Mouse (Mus musculus) mammary gland, adult 2 months (tissue): ENCODE measurements around the gene Tdrd6. TPM values are rescaled to one million over a fixed set of nuclear protein-coding genes. Genes with fewer than 3 reads are reported as not detected.

Source experiments
- polyA plus RNA-seq: library from polyadenylated mRNA; depleted of rRNA; stranded (reverse); fragments of >200 nt; gene quantifications from 2 replicates; pipeline ENCODE4 v1.2.3, GENCODE M21; 2012; ENCODE audit warnings: low replicate concordance; rRNA removed

Gene Tdrd6
- 0.04 TPM in 2 replicates for polyA plus RNA-seq

GRCm38 (mm10) chr17:43629496-43630426 is at the start of gene Tdrd6:
Gene Tdrd6, minus strand, starts transcription at chr17:43630299.

GRCm38 (mm10) chr17:43667290-43667843 is 37.3 kb upstream of the Tdrd6 start, which contains the start of gene Cyp39a1:
Gene Cyp39a1, plus strand, starts transcription at chr17:43667425.

GRCm38 (mm10) chr17:43666576-43667289 is 36.6 kb upstream of the Tdrd6 start, which contains the start of gene Slc25a27:
Gene Slc25a27, minus strand, starts transcription at chr17:43667214.

GRCm38 (mm10) chr17:43567992-43568888 is 61.9 kb downstream of the Tdrd6 start, which contains the start of gene Pla2g7:
Gene Pla2g7, plus strand, starts transcription at chr17:43568098.

Other genes with a start within 250 kb of the Tdrd6 start
- gene Mep1a, start 127.5 kb downstream of the Tdrd6 start, polyA plus RNA-seq: 0.22 and 0.24 TPM in 2 replicates
- gene Ankrd66, start 86.7 kb downstream of the Tdrd6 start, polyA plus RNA-seq: 0.20 TPM in 1 of 2 replicates, not detected in the other
- 18.1 and 26.8 TPM in 2 replicates for gene Pla2g7, start 62.2 kb downstream of the Tdrd6 start, polyA plus RNA-seq
- gene Slc25a27, start 36.9 kb upstream of the Tdrd6 start, polyA plus RNA-seq: 3.7 and 5.2 TPM in 2 replicates
- gene Cyp39a1, start 37.1 kb upstream of the Tdrd6 start, polyA plus RNA-seq: 1.2 and 4.0 TPM in 2 replicates
- 2.6 and 12.1 TPM in 2 replicates for gene Rcan2, start 171.1 kb upstream of the Tdrd6 start, polyA plus RNA-seq